8 mouse cellular contexts compared by ENCODE assay signal in genomic region chr9:96364141-96364838, GRCm38 (mm10). TPM values are rescaled to one million over a fixed set of nuclear protein-coding genes. Genes with fewer than 3 reads are reported as not detected.
DNase-seq lines count a peak whose midpoint lies in the region; ATAC-seq and TF ChIP-seq lines count a peak whose summit lies in the region.

TSS of gene Atp1b3 (minus strand) at chr9:96364442.

- no peaks in the 10 kb centered on the region for H3K9me3 ChIP-seq in forebrain, embryonic 15.5 days

- peak within 1 kb of the TSS; percentile 72 for H3K4me2 ChIP-seq in forebrain, embryonic 15.5 days (replicated peaks)

- no peaks in the 10 kb centered on the region for H3K27me3 ChIP-seq in forebrain, embryonic 15.5 days

- H3K4me3 ChIP-seq in forebrain, embryonic 15.5 days = peak within 1 kb of the TSS; percentile 53
- H3K4me3 ChIP-seq in lung, adult 2 months (replicated peaks; ENCODE audit: extremely low read depth, low read depth, low read length) = peak within 1 kb of the TSS; percentile 82

- H3K27ac ChIP-seq in forebrain, embryonic 15.5 days (replicated peaks) = peak within 1 kb of the TSS; percentile 87

- DNase-seq in ES-CJ7 (ENCODE audit: low read depth, low spot score) = peak; percentile 95
- peak; percentile 100 for DNase-seq in cerebellum, adult 11 months
- peak; percentile 98 for DNase-seq in heart, postnatal 25 days (ENCODE audit: low spot score)
- DNase-seq in layer of hippocampus, adult 18-20 months (ENCODE audit: low spot score in 2 of 2) = peak; percentile 95 to 98
- peak; percentile 100 for DNase-seq in lung, adult 2 months
- DNase-seq in thymus, adult 18-20 months = peak; percentile 98 to 99

- TF ChIP-seq CTCF in lung, adult 2 months (IDR thresholded peaks at IDR 0.05; ENCODE audit: insufficient read depth, low read length) = no peak

- peak; percentile 94 for TF ChIP-seq POLR2A in lung, adult 2 months (IDR thresholded peaks at IDR 0.05; ENCODE audit: borderline replicate concordance, extremely low read depth, low read depth, low read length)

- H3K4me1 ChIP-seq in forebrain, embryonic 15.5 days = peaks cover 29% of the 10 kb centered on the region
- peaks cover 2% of the 10 kb centered on the region for H3K4me1 ChIP-seq in lung, adult 2 months (ENCODE audit: control insufficient read depth, insufficient read depth, low read length)

- under 1% methylated on average over 75 of the region's 81 CpGs for WGBS in forebrain, embryonic 15.5 days
- under 1% methylated on average over 81 of the region's 81 CpGs for WGBS in lung, adult 2 months

- ATAC-seq in forebrain, embryonic 15.5 days (replicated peaks) = peak; percentile 98
- ATAC-seq in neutrophil, adult 5-6 weeks (ENCODE audit: extremely low read depth, insufficient number of reproducible peaks, low FRiP score, poor library complexity, severe bottlenecking) = peak; percentile 91

- peak within 1 kb of the TSS; percentile 68 for H3K9ac ChIP-seq in forebrain, embryonic 15.5 days (replicated peaks)

- no peaks in the 10 kb centered on the region for H3K36me3 ChIP-seq in forebrain, embryonic 15.5 days

- intact Hi-C loops in heart, postnatal 25 days (cut with DNase I) = loop anchor here (5.0 kb wide), 2 partner anchors 73 to 113 kb away; partner anchors contain the start of gene Rnf7

RNA-seq across cellular contexts. Expression of gene Atp1b3, which starts in this region (rescaled TPM):
- polyA plus RNA-seq in forebrain, embryonic 15.5 days (2015; fragmentation: Nextera tagmentation; extraction: Ambion mirVana) = 137 and 150 TPM in 2 replicates
- total RNA-seq in heart, postnatal 25 days (2021) = 10 to 100 TPM; 58.9 to 64.6 TPM
- total RNA-seq in layer of hippocampus, adult 18-20 months (2021) = 10 to 100 TPM; 82.1 to 83.8 TPM
- 98.2 and 101 TPM in 2 replicates for polyA plus RNA-seq in lung, adult 2 months (2012; rRNA removed)
- total RNA-seq in neutrophil, adult 5-6 weeks (2017) = 149 and 162 TPM in 2 replicates

Comparison
In these comparisons a context has a peak if more than half of its experiments do, and no peak if none do; other contexts are left out.
1. Peak in every context shown above with its lines: DNase-seq, ATAC-seq, H3K4me3 ChIP-seq and H3K27ac ChIP-seq.